Mouse (Mus musculus): ENCODE results near the gene Egfl7.

Egfl7 gene

DNA sequence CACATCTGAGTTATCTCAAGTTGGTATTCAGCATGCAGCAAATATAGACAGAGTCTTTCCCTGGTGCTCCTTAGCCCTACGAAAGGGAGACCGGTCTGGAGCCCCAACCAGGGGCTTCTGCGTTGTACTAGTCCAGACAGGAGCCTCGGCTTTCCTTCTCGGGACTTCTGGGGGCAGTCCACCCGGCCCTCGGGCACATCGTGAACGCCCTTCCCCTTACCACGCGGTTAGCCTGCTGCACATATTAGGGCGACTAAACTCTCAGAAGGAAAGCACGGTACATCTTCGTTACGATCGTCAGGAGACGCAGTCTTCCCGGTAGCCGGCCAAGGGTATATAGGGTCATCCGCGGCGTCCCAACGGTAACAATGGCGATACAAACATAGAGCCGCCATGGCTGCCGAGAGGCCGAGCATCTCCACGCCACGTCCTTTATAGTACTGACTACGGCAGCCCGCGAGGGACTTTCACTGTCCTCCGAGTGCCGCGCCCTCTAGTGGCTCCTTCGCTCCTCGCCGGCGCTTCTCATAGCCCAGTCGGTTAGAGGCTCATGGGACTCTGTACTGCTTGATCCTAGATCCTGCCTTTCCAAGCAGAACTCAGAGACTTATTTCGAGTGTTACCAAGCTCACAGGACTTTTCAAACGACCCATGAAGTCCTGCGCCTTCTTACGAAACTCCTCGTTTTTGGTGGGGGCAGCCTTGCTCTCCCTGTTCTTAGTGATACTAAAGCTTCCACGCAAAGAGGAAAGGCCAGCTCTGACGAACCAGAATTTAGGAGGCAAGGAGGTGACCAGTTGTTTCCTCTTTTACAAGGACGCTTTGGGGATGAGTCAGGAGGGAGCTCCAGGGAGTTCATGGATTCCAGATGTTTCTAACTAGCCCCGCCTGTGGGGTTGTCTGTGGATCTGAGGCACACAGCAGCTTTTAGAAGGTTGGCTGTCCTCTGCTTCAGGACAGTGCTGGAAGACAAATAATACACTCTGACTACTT, 60.3 kb downstream of the Egfl7 start:
- DNase-seq (ENCODE audit: low read depth): peak; percentile 97

DNA sequence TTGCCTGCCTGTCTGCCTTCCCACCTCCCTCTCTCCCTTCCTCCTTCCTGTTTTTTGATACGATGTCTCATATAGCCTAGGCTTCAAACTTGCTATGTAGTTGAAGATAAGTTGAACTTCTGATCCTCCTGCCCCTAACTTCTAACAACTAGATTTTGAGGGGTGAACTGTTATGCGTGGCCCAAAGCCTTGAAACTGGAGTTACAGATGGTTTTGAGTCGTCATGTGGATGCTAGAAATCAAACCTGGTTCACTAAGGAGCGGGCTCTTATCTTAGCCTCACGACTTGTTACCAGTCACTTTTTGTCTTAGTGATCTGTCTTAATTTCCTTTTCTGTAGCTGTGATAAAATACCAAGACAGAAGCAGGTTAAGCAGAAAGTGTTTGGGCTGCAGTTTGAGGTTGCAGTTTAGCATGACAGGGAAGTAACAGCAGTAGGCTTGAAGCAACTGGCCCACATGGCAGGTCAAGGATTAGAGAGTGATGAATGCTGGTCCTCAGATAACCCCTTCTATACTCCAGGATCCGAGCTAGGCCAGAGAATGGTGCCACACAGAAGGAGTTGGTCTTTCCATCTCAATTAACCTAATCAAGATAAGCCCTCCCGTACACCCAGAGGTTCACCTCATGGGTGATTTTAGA, 61.3 kb downstream of the Egfl7 start:
- DNase-seq (ENCODE audit: low read depth): no peak
